Mouse (Mus musculus): ENCODE data around the gene Clca1.
"Not testable (repeated sequence)": the region's sequence is repeated elsewhere in the genome, so short reads cannot be mapped to it uniquely, and the experiment has no call there.

The Clca1 gene

DNA sequence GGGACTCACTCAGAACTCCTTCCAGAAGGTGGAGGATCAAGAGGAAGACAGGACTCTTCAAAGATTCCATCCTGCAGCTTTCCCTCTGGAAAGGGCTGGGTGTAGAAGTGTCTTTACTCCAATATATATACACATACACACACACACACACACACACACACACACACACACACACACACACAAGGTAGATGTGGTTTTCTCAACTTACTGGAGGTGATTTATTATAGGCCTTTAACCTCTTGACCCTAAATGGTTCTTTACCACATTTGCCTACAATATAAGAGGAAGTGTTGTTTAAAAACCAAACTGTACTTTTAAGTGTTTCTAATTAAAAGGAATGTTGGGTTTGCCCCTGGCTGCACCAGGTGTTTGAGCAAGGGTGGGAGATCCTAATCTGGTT, at the start of gene Clca1:
Gene Clca1, minus strand, starts transcription at position 101 of the 400 bp plus-strand sequence.
- DNase-seq (ENCODE audit: low read depth) = no peak

DNA sequence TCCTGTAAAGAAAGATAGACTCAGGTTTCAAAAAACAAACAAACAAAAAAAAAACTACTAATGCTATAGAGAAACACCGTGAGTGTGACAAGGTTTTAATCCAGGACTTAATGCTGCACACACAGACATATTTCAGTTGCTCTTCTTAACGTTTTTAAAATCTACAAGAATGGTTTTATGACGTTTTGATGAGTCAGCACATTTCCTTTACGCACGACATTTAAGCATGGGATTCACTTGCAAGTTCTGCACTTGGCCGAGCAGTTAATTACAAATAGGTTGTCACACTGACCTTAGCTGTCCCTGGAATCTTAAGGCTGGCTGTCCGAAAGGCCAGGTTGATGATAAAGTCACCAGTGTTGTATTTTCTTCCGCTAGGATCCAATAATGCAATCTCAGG, 48.3 kb upstream of the Clca1 start:
- DNase-seq (ENCODE audit: low read depth) = no peak

DNA sequence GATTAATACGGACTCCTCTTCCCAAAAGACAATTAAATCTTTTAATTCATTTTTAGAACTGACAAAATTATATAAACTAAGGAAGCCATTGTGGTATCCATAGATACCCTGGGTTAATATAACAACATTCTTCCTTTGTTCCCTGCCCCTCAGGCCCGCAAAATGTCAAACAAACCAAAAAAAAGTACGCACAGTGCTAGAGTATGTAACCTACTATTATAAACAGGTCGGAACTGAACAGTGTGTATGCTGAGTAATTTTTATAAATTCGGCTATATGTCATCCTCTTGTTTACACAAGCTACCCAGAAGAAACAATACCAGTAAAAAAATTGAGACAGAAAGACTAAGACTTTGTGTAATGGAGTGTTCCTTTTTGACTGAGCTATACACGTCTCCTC, 45.8 kb upstream of the Clca1 start:
- DNase-seq (ENCODE audit: low read depth) = no peak

GRCm38 (mm10) chr3:145072339-145072738, 39.8 kb upstream of the Clca1 start:
- DNase-seq (ENCODE audit: low read depth) = no peak

GRCm38 (mm10) chr3:145068964-145069363, 36.4 kb upstream of the Clca1 start:
- no peak for DNase-seq (ENCODE audit: low read depth)

DNA sequence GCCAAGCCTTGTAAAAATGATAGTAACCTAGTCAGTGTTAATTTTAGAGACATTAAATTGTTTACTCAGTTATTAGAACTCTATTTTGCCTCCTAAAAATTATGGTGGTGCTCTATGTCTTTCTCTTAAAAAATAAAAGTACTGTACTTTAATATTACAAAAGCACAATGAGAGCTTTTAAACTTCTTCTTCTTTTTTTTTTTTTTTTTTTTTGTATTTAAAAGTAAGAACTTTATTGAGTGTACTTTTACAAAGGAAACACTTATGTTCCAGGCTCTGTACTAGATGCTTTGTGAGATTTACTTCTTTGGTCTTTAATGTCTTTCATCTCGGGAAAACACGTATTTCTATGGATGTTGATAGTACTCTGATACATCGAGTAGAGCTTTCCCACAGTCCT, 22.6 kb upstream of the Clca1 start:
- DNase-seq (ENCODE audit: low read depth) = not testable (repeated sequence)

GRCm38 (mm10) chr3:145049820-145050219, 17.2 kb upstream of the Clca1 start:
- no peak for DNase-seq (ENCODE audit: low read depth)

DNA sequence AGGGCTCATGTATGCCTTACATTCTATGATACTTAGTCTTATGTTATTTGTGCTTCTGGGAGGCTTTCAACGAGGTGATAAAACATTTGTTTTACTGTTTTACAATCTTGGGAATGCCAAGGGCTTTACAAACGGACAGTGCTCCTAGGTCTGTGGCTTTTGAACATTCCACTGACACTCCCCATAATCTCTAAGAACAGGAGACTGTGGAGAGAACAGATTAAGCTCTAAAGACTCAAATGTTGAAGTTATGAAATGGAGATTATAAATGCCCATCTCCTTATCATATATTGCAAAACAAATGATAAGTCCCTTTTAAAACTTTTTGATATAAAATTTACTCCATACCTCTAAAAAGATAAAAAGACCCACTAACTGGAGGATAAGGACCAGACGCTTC, 6.2 kb upstream of the Clca1 start:
- DNase-seq (ENCODE audit: low read depth) = no peak

DNA sequence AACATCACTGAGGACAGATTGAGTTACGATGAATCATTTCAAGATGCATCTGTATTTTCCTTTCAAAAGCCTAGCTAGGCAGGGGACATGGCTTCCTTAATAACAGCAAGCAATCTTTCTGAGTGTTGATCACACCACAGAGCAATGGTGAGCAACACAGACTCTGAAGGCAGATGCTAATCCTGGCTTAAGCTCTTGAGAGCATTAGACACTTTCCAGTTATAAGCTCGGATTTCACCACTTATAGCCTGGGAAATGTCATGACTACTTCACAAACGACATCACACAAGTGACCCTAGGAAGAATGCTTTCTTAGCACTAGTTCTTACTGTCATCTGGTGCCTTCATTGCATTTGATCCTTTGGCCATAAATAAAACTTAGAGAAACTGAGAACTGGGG, 4.5 kb downstream of the Clca1 start:
- DNase-seq (ENCODE audit: low read depth) = no peak

DNA sequence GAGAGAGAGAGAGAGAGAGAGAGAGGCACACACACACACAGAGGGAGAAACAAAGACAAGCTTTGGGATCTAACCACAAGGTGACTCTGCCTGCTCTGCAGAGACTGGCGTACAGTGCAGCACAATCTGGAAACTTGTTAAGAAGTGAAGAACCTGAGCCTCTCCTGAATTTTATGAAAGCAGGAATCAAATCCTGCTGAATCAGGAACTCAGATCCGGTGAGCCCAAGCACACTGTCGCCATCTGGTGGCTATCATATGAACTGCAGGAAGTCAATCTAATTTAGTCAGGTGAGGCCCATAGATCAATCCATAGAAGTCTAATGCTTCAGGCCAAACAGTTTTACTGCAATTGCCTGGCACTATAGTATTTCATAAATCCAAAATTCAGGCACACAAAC, 5.8 kb downstream of the Clca1 start:
- DNase-seq (ENCODE audit: low read depth) = peak; percentile 30

GRCm38 (mm10) chr3:145017807-145018206, 14.8 kb downstream of the Clca1 start:
- DNase-seq (ENCODE audit: low read depth) = no peak

- no peak for DNase-seq (ENCODE audit: low read depth)
These were observed 28.2 kb downstream of the Clca1 start for GRCm38 (mm10) chr3:145004422-145004821.

DNA sequence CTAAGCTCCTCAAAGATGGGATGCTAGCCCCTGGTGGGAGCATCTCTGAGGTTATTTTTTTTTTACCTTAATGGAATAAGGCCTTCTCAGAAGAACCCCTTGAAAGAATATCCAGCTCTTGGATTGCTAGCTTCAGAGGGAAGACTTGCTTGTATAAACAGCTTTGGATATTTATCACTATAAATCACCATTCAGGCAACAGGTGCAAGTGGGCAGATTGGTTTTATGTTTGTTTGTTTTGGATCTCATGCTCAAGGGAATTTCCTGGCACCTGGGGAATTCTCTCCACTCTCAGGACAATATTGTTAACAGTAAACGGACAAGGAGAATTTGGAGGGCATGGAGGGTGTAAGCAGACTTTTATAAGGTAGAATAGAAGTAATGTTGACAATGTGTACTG, 31.7 kb downstream of the Clca1 start:
- no peak for DNase-seq (ENCODE audit: low read depth)

DNA sequence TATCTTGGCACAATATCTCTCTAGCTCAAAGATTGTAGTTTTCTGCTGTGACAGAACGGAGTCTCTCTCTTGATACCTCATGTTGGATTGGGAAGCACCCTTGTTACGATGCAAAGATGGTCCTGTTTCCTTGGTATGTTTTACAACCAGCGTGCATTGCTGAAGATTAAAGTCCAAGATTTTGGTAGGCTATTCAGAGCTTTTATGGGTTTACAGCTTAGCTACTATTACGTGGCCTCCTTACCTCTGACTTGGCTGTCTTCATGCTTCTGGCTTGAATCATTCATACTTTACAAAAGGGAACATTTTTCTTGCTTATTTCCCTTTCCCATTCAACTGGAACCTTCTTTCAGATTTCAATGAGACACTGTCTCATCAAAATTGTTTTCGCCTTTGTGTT, 39.5 kb downstream of the Clca1 start:
- no peak for DNase-seq (ENCODE audit: low read depth)

DNA sequence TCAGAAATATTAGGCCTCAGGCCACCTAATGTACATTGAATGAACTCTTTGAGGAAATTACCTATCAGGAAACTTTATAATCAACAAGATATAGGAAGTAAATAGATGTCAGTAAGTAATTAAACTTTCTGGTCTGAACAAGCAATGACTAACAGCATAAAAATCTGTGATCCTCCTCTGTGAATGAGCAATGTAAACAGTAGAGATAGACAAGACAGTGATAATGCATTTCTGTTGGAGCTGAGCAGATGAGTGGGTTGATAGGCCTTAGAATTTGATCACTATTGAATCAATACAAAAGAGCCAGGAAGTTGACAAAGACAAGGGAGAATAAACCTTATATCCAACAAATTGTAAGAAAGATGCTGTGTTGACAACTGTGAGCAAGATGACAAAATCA, 40.0 kb downstream of the Clca1 start:
- DNase-seq (ENCODE audit: low read depth) = no peak

GRCm38 (mm10) chr3:144985890-144986289, 46.7 kb downstream of the Clca1 start:
- no peak for DNase-seq (ENCODE audit: low read depth)

GRCm38 (mm10) chr3:144980551-144980950, 52.0 kb downstream of the Clca1 start:
- peak; percentile 44 for DNase-seq (ENCODE audit: low read depth)

- no peak for DNase-seq (ENCODE audit: low read depth)
These were observed 54.9 kb downstream of the Clca1 start for GRCm38 (mm10) chr3:144977631-144978030.

DNA sequence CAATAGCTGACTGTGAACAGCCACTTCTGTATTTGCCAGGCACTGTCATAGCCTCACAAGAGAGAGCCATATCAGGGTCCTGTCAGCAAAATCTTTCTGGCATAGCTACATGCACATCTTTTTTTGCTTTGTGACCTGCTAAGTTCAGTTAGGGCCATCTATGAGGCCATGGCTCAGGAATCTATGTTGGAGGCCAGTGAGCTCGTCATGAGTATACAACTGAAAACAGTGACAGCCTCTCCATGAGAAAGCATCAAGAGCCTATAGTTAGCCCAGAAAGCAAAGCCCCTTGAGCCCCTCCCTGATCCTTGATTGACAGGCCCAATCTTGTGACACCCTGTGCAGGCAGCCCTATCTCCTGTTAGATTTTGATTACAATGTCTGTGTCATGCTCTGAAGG, 56.5 kb downstream of the Clca1 start:
- no peak for DNase-seq (ENCODE audit: low read depth)

- no peak for DNase-seq (ENCODE audit: low read depth)
These were observed 57.6 kb downstream of the Clca1 start, which contains the start of gene Clca4a for GRCm38 (mm10) chr3:144974945-144975344. TSS of gene Clca4a (minus strand) at chr3:144975045.

DNA sequence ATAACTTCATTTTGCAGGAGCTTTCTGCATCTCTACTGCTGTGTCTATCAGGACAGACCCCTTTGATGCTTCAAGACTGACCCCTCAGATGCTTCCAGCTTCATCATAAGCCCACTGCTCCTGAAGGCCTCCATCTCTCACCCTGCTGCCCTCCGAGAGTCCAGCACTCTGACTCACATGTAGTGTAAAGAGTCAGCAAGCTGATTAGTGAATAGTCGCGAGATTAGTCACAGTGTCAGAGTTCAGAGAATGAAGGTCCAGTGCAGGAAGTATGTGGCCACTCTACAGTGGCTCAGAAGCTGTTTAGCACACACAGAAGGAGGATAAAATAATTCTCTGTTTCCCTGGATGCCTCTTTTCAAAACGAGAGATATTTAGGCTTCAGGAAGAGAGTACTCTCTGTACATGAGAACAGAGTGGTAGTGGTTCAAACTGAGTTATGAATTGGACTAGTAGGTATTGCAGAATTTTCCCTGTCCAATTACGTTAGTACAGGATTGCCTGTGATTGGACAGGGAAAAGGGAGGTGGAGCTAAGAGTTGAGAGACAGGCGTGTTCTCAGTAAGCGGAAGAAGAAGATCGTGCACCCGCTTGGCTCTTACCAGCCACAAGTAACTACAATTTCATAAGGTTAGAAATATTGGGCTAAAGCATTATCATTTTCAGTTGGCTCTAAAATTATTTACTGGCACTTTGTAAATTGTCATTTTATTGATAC, 60.9 kb downstream of the Clca1 start:
- DNase-seq (ENCODE audit: low read depth) = peak; percentile 28

GRCm38 (mm10) chr3:144969755-144970154, 62.8 kb downstream of the Clca1 start:
- DNase-seq (ENCODE audit: low read depth) = no peak

GRCm38 (mm10) chr3:144966074-144966473, 66.5 kb downstream of the Clca1 start:
- no peak for DNase-seq (ENCODE audit: low read depth)
